Mouse (Mus musculus) CD4-positive, CD25-positive, alpha-beta regulatory T cell, adult 4 months (primary cell): ENCODE data around the gene Snrnp35. TPM values are rescaled to one million over a fixed set of nuclear protein-coding genes. Genes with fewer than 3 reads are reported as not detected.

Experiments
- ATAC-seq: one replicate; pipeline ENCODE4 v1.8.0; 2017
- polyA plus RNA-seq, 2 experiments: library from polyadenylated mRNA; unstranded; fragments of 100-300 nt; shearing (Covaris generic); gene quantifications; one replicate each; pipeline ENCODE4 v1.2.1; 2017

Gene Snrnp35
- polyA plus RNA-seq, 2 experiments from 2014 or later: 4.7 to 14.2 TPM

DNA sequence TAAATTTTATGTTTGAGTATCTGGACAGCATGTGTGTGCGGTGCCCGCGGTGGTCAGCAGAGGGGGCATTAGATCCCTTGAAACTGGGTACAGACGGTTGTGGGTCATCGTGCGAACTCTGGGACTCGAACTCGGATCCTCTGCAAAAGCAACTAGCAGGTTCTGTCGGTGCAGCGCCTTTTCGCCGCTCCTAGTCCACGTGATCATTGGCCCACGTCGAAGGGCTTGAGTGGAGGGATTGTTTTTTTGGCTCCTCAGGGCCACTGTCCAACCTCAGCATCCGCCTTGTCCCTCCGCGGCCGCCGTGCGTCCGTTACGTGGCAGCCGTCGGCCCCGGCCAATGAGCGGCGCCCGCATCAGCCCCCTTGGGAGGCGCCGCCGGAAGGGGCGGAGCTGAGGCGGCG lies 57.5 kb downstream of the Snrnp35 start, which contains the start of gene Tmed2:
Gene Tmed2, plus strand, starts transcription at position 313 of the 404 bp plus-strand sequence.
- peak; percentile 91 for ATAC-seq

Other genes with a start within 250 kb of the Snrnp35 start
- 10 to 100 TPM in 1 of 2 experiments, 1 to 10 TPM in 1; 9.3 to 11.5 TPM for gene Pitpnm2, start 233.4 kb upstream of the Snrnp35 start, polyA plus RNA-seq
- gene Mphosph9, start 155.2 kb upstream of the Snrnp35 start, polyA plus RNA-seq: 10 to 100 TPM; 16.8 to 18.6 TPM
- 10 to 100 TPM; 12.0 to 16.5 TPM for gene 2810006K23Rik, start 155.0 kb upstream of the Snrnp35 start, polyA plus RNA-seq
- 10 to 100 TPM; 10.1 to 13.1 TPM for gene Cdk2ap1, start 120.1 kb upstream of the Snrnp35 start, polyA plus RNA-seq
- gene Sbno1, start 57.1 kb upstream of the Snrnp35 start, polyA plus RNA-seq: 100 to 1,000 TPM; 163 to 182 TPM
- 10 to 100 TPM; 19.8 to 19.9 TPM for gene Kmt5a, start 43.2 kb upstream of the Snrnp35 start, polyA plus RNA-seq
- 10 to 100 TPM; 51.3 to 54.0 TPM for gene Rilpl2, start 4.8 kb upstream of the Snrnp35 start, polyA plus RNA-seq
- 1 to 10 TPM in 1 of 2 experiments, under 1 TPM in 1; 0.62 to 1.1 TPM for gene Rilpl1, start 48.3 kb downstream of the Snrnp35 start, polyA plus RNA-seq
- gene Tmed2, start 57.6 kb downstream of the Snrnp35 start, polyA plus RNA-seq: 10 to 100 TPM; 35.7 to 51.2 TPM
- 10 to 100 TPM; 17.2 to 22.9 TPM for gene Ddx55, start 69.7 kb downstream of the Snrnp35 start, polyA plus RNA-seq
- 10 to 100 TPM; 45.0 to 45.7 TPM for gene Eif2b1, start 96.0 kb downstream of the Snrnp35 start, polyA plus RNA-seq
- gene Gtf2h3, start 96.0 kb downstream of the Snrnp35 start, polyA plus RNA-seq: 10 to 100 TPM; 57.1 to 69.8 TPM
- gene Atp6v0a2, start 145.4 kb downstream of the Snrnp35 start, polyA plus RNA-seq: 10 to 100 TPM; 31.0 to 57.7 TPM
- under 1 TPM in 1 of 2 experiments, not detected in 1; 0.10 TPM for gene Dnah10, start 242.0 kb downstream of the Snrnp35 start, polyA plus RNA-seq